ENCODE assay signal across 11 mouse cellular contexts in the genomic region with DNA sequence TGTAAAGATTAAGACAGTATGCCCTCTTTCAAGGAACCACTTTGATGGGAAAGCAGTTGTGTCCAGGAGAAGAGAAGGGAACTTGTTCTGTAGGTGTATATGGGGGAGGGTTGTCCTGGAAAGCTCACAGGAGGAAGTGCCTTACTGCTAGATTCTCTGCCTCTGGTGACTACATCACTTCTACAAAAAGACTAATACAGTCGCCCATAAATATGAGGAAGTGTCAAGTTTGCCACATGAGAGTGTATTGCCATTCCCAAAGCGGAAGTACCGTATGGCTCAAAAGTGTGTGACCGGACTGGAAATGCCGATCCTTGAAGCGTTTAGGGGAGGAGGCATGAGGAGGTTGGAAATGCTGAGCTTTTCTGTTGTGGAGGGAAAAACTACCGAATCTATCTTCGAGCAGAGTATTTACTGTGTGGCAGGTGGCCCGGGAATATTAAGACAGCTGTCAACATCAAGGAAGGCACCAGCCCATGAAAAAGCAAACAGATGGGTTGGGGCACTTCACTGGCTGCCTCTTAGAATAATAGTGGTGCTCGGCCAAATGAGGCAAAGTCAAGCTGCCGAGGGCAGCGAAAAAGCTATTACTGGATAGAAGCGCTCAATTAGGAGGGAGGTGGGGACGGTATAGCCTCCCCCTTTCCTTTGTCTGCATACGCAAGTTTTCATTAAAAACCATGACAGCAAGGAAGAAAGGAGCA. TPM values are rescaled to one million over a fixed set of nuclear protein-coding genes. Genes with fewer than 3 reads are reported as not detected.
DNase-seq lines count a peak whose midpoint lies in the region; ATAC-seq lines count a peak whose summit lies in the region.
"Had no signal": no experiment of that assay in that cellular context is flagged by ENCODE, and none has a peak within 500 bp of the region (broad histone marks: within the 10 kb centered on the region; RNA-seq: fewer than 3 reads in every experiment).

No protein-coding gene starts in this region.

- peak overlapping the region; percentile 40 for H3K9ac ChIP-seq in midbrain, embryonic 15.5 days
- H3K9ac ChIP-seq: embryonic facial prominence, embryonic 13.5 days; limb, embryonic 12.5 days had no signal

- 46% methylated on average over 15 of the region's 15 CpGs for WGBS in hindbrain, embryonic 10.5 days
- WGBS in midbrain, embryonic 15.5 days, result 20% methylated on average over 15 of the region's 15 CpGs
- 72% methylated on average over 15 of the region's 15 CpGs for whole genome bisulfite sequencing in heart, embryonic 10.5 days

- H3K4me3 ChIP-seq in hindbrain, embryonic 10.5 days, result peak overlapping the region; percentile 27
- peak overlapping the region; percentile 33 for H3K4me3 ChIP-seq in midbrain, embryonic 15.5 days
- no peak overlapping the region for H3K4me3 ChIP-seq in heart, embryonic 10.5 days
- H3K4me3 ChIP-seq: embryonic facial prominence, embryonic 13.5 days; limb, embryonic 12.5 days; myocyte had no signal

- peaks cover 10% of the 10 kb centered on the region for H3K27me3 ChIP-seq in hindbrain, embryonic 10.5 days (ENCODE audit: insufficient read depth, poor library complexity, severe bottlenecking)
- H3K27me3 ChIP-seq in midbrain, embryonic 15.5 days (replicated peaks), result peaks cover 4% of the 10 kb centered on the region; the same call in 1 of the 2 replicates
- no peaks in the 10 kb centered on the region for H3K27me3 ChIP-seq in heart, embryonic 10.5 days (ENCODE audit: insufficient read depth, poor library complexity, severe bottlenecking)
- H3K27me3 ChIP-seq: embryonic facial prominence, embryonic 13.5 days; limb, embryonic 12.5 days had no signal

- DNase-seq in embryo, embryonic 10 days (ENCODE audit: low spot score), result peak; percentile 27
- no peak for DNase-seq in embryo, embryonic 9.5 days (ENCODE audit: extremely low spot score)
- DNase-seq in B cell, adult 2 months, result peak; percentile 10 to 15
- DNase-seq in hindbrain, embryonic 10.5 days (ENCODE audit: low spot score), result peak; percentile 39
- DNase-seq in adrenal gland, postnatal 25 days, result no peak
- no peak for DNase-seq in heart, adult 9 months (ENCODE audit: low spot score in 2 of 2)
- DNase-seq in heart, embryonic 10.5 days (ENCODE audit: low spot score), result no peak

- no peaks in the 10 kb centered on the region for H3K9me3 ChIP-seq in hindbrain, embryonic 10.5 days
- no peaks in the 10 kb centered on the region for H3K9me3 ChIP-seq in midbrain, embryonic 15.5 days
- no peaks in the 10 kb centered on the region for H3K9me3 ChIP-seq in heart, embryonic 10.5 days
- H3K9me3 ChIP-seq: embryonic facial prominence, embryonic 13.5 days; limb, embryonic 12.5 days had no signal

- peaks cover 18% of the 10 kb centered on the region for H3K4me1 ChIP-seq in hindbrain, embryonic 10.5 days (replicated peaks)
- H3K4me1 ChIP-seq in midbrain, embryonic 15.5 days, result peaks cover 13% of the 10 kb centered on the region; the same call in 1 of the 2 replicates
- H3K4me1 ChIP-seq in heart, embryonic 10.5 days, result 0 out of 2 replicates have a peak, but pooled peaks cover 7% of the 10 kb centered on the region

- peak; percentile 84 for ATAC-seq in midbrain, embryonic 15.5 days (replicated peaks)

- peak overlapping the region; percentile 56 for H3K4me2 ChIP-seq in midbrain, embryonic 15.5 days
- H3K4me2 ChIP-seq: embryonic facial prominence, embryonic 13.5 days; limb, embryonic 12.5 days had no signal

- H3K36me3 ChIP-seq in hindbrain, embryonic 10.5 days, result no peaks in the 10 kb centered on the region
- H3K36me3 ChIP-seq in midbrain, embryonic 15.5 days (replicated peaks), result no peaks in the 10 kb centered on the region
- H3K36me3 ChIP-seq in heart, embryonic 10.5 days, result no peaks in the 10 kb centered on the region
- H3K36me3 ChIP-seq: embryonic facial prominence, embryonic 13.5 days; limb, embryonic 12.5 days had no signal

- peak overlapping the region; percentile 53 for H3K27ac ChIP-seq in hindbrain, embryonic 10.5 days
- H3K27ac ChIP-seq in midbrain, embryonic 15.5 days, result no peak overlapping the region; the same call in 1 of the 2 replicates
- no peak overlapping the region for H3K27ac ChIP-seq in heart, embryonic 10.5 days
- H3K27ac ChIP-seq: embryonic facial prominence, embryonic 13.5 days; limb, embryonic 12.5 days had no signal

RNA-seq across cellular contexts. Expression of a gene that starts 3.5 kb away (rescaled TPM):
- polyA plus RNA-seq in hindbrain, embryonic 10.5 days (2016; fragmentation: Nextera tagmentation; extraction: Ambion mirVana), result 5.5 and 6.5 TPM in 2 replicates
- polyA plus RNA-seq in midbrain, embryonic 15.5 days (2015; fragmentation: Nextera tagmentation; extraction: Ambion mirVana), result 2.5 and 3.0 TPM in 2 replicates
- total RNA-seq in adrenal gland, postnatal 25 days (2021), result 12.8 and 13.8 TPM in 2 replicates
- polyA plus RNA-seq in heart, embryonic 10.5 days (2016; fragmentation: Nextera tagmentation; extraction: Ambion mirVana), result 11.4 and 17.5 TPM in 2 replicates

RNA-seq across cellular contexts. Expression of a gene that starts 35.0 kb away (rescaled TPM):
- polyA plus RNA-seq in hindbrain, embryonic 10.5 days (2016; fragmentation: Nextera tagmentation; extraction: Ambion mirVana), result 49.8 and 52.6 TPM in 2 replicates
- polyA plus RNA-seq in midbrain, embryonic 15.5 days (2015; fragmentation: Nextera tagmentation; extraction: Ambion mirVana), result 48.8 and 51.2 TPM in 2 replicates
- total RNA-seq in adrenal gland, postnatal 25 days (2021), result 5.8 and 7.9 TPM in 2 replicates
- polyA plus RNA-seq in heart, embryonic 10.5 days (2016; fragmentation: Nextera tagmentation; extraction: Ambion mirVana), result 22.6 and 24.0 TPM in 2 replicates

Comparison
In these comparisons a context has a peak if more than half of its experiments do, and no peak if none do; other contexts are left out.
1. DNase-seq: peak in embryo, embryonic 10 days (single experiment), B cell, adult 2 months (2 of 2) and hindbrain, embryonic 10.5 days (single experiment); none in embryo, embryonic 9.5 days (single experiment), adrenal gland, postnatal 25 days (single experiment), heart, adult 9 months (0 of 2) and heart, embryonic 10.5 days (single experiment).